Mouse (Mus musculus) stomach, postnatal 0 days (tissue): Measurements from ENCODE around the gene Pde10a. TPM values are rescaled to one million over a fixed set of nuclear protein-coding genes. Genes with fewer than 3 reads are reported as not detected.

Experiments
- ATAC-seq: fragments of 200-750 bp; cut with Nextera tagmentation; 2 replicates; pipeline ENCODE4 v1.8.0; 2017; ENCODE audit not compliant: low FRiP score, low TSS enrichment
- DNase-seq: peaks from one replicate; pipeline ENCODE4 v3.0.0-alpha.2; 2016; ENCODE audit warnings: low spot score
- H3K27ac ChIP-seq: fragments of 300-500 bp; sonication (generic); replicated peaks from 2 replicates; pipeline ENCODE4 v1.5.1; 2014; ENCODE audit warnings: mild to moderate bottlenecking, control low read depth
- H3K27me3 ChIP-seq: fragments of 300-500 bp; sonication (generic); 2 replicates; pipeline ENCODE4 v1.6.1; 2014; ENCODE audit warnings: low read length; ENCODE audit not compliant: control insufficient read depth, insufficient read depth
- H3K36me3 ChIP-seq: fragments of 300-500 bp; sonication (generic); 2 replicates; pipeline ENCODE4 v1.6.1; 2014; ENCODE audit warnings: low read length, mixed read lengths; ENCODE audit not compliant: control insufficient read depth, insufficient read depth
- H3K4me1 ChIP-seq: fragments of 300-500 bp; sonication (generic); replicated peaks from 2 replicates; pipeline ENCODE4 v1.6.1; 2014; ENCODE audit warnings: antibody characterized with exemption; ENCODE audit not compliant: control insufficient read depth, insufficient read depth
- H3K4me2 ChIP-seq: fragments of 300-500 bp; sonication (generic); replicated peaks from 2 replicates; pipeline ENCODE4 v1.6.1; 2014; ENCODE audit warnings: low read depth, mild to moderate bottlenecking, control low read depth, moderate library complexity
- H3K4me3 ChIP-seq: fragments of 300-500 bp; sonication (generic); 2 replicates; pipeline ENCODE4 v1.5.1; 2014; ENCODE audit warnings: low read depth, low read length, control low read depth
- H3K9ac ChIP-seq: fragments of 300-500 bp; sonication (generic); 2 replicates; pipeline ENCODE4 v1.6.1; 2014; ENCODE audit warnings: mild to moderate bottlenecking, low read length, control low read depth, mixed read lengths
- H3K9me3 ChIP-seq: fragments of 300-500 bp; sonication (generic); 2 replicates; pipeline ENCODE4 v1.6.1; 2016; ENCODE audit warnings: low read length; ENCODE audit not compliant: control insufficient read depth
- CTCF ChIP-seq: IDR thresholded peaks from 2 replicates; pipeline ENCODE4 v1.5.1; 2016; ENCODE audit warnings: antibody characterized with exemption, low read depth, mild to moderate bottlenecking, moderate library complexity
- EP300 ChIP-seq: optimal IDR thresholded peaks from 2 replicates; pipeline ENCODE3; 2016; ENCODE audit warnings: antibody characterized with exemption
- WGBS: fragments of 180-500 bp; shearing (Covaris S2); extraction: QIAGEN DNeasy Blood & Tissue Kit; methylation state at CpG from one replicate; pipeline ENCODE4 v1.1.7; 2014; 5-methylcytosine and 5-hydroxymethylcytosine counted together
- polyA plus RNA-seq: library from polyadenylated mRNA; unstranded; fragments of >200 nt; fragmentation: Nextera tagmentation; extraction: Ambion mirVana; gene quantifications from 2 replicates; pipeline ENCODE4 v1.2.1, GENCODE M21; 2015

Pde10a gene
- polyA plus RNA-seq, 1 experiment from 2014 or later, result 0.69 TPM

DNA sequence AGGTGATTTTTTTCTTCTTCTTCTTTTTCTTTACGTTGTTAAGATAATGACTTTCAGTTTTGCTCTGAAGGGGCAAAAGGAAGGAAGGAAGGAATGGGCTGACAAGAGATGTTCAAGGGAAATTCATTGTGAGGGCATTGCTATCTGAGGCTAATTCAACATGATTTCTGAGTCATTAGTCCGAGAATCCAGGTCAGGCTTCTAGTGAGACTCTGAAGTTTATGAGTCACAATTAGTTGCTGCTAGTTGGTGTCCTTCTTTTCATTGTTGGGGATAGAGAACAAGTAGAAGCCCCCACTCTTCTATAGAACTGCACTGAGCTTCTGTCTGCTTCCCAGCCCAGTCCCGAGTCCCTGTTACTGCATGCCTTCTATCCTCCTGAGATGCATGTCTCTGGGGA, 116.3 kb downstream of the Pde10a start:
- no peaks in the 10 kb centered on the region for H3K27me3 ChIP-seq
- TF ChIP-seq CTCF (no peak), EP300 (no peak)
- H3K9me3 ChIP-seq, result no peaks in the 10 kb centered on the region
- H3K9ac ChIP-seq, result no peak overlapping the region
- H3K4me2 ChIP-seq, result no peak overlapping the region
- WGBS, result 56% methylated on average over 3 of the region's 3 CpGs
- ATAC-seq (no peak), DNase-seq (no peak)
- H3K4me3 ChIP-seq, result no peak overlapping the region
- no peaks in the 10 kb centered on the region for H3K36me3 ChIP-seq
- H3K4me1 ChIP-seq, result no peaks in the 10 kb centered on the region
- H3K27ac ChIP-seq, result no peak overlapping the region

- no peak for ATAC-seq
- Histone ChIP-seq H3K4me2 (no peak overlapping the region), H3K27ac (no peak overlapping the region), H3K27me3 (no peaks in the 10 kb centered on the region), H3K4me3 (no peak overlapping the region), H3K36me3 (no peaks in the 10 kb centered on the region), H3K4me1 (no peaks in the 10 kb centered on the region), H3K9ac (no peak overlapping the region), H3K9me3 (no peaks in the 10 kb centered on the region)
- no peak for TF ChIP-seq EP300
- no peak for TF ChIP-seq CTCF
- WGBS, result 57% methylated on average over 3 of the region's 3 CpGs
- no peak for DNase-seq
Observed at GRCm38 (mm10) chr17:8642356-8642755, 117.2 kb downstream of the Pde10a start.

DNA sequence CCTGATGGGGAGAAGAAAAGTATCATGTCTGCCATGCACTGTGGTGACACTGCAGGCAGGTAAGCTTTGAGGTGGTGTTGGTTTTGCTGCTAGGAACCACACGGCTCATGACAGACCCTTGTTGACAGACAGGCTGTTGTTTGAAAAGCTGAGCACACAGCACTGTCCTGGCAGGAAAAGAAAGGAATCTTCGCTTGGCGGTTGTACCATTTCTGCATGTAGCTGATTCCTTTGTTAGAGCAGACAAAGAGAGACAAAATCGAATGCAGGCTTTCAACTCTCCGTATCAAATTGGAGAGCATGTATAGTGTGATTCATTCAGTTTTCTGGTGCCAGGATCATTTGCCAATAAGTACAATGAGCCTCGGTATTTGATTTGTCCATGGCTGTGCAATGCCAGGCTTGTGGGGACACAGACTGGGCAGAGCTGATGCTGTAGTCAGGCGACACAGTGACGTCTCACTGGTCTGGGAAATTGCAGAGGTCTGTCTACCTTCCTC, 122.2 kb downstream of the Pde10a start:
- TF ChIP-seq EP300 (no peak), CTCF (no peak)
- Histone ChIP-seq H3K9ac (no peak overlapping the region), H3K27ac (no peak overlapping the region), H3K27me3 (no peaks in the 10 kb centered on the region), H3K4me3 (no peak overlapping the region), H3K4me1 (no peaks in the 10 kb centered on the region), H3K4me2 (no peak overlapping the region), H3K9me3 (no peaks in the 10 kb centered on the region), H3K36me3 (no peaks in the 10 kb centered on the region)
- WGBS, result 39% methylated on average over 8 of the region's 8 CpGs
- DNase-seq, result no peak
- ATAC-seq, result no peak

- Histone ChIP-seq H3K9ac (no peak overlapping the region), H3K4me3 (no peak overlapping the region), H3K36me3 (no peaks in the 10 kb centered on the region), H3K9me3 (no peaks in the 10 kb centered on the region), H3K4me2 (no peak overlapping the region), H3K27me3 (no peaks in the 10 kb centered on the region), H3K27ac (no peak overlapping the region), H3K4me1 (no peaks in the 10 kb centered on the region)
- TF ChIP-seq CTCF, result no peak
- no peak for TF ChIP-seq EP300
- DNase-seq (no peak), ATAC-seq (no peak)
- WGBS, result 39% methylated on average over 3 of the region's 3 CpGs
Observed at GRCm38 (mm10) chr17:8648310-8648709, 123.1 kb downstream of the Pde10a start.

GRCm38 (mm10) chr17:8652681-8653262, 127.6 kb downstream of the Pde10a start:
- ATAC-seq, result peak; percentile 84

DNA sequence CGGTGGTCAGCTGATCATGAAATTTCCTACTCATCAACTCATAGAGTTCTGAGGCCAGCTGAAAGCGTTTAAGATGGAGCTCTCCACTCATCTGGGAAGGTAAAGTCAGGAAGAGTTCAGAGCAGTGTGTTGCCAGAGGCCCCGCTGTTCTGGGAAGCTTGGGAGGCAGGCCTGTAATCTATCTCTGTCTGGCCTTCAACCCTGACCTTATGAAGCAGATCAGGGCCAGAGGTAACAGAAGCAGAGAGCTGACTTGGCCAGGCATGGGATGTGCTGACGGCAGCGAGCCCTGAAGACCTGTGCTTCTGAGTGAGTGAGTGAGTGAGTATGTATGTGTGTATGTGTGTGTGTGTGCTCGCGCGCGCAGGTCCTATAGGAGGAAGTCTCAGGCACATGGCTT, 132.5 kb downstream of the Pde10a start:
- Histone ChIP-seq H3K36me3 (no peaks in the 10 kb centered on the region), H3K9me3 (no peaks in the 10 kb centered on the region), H3K4me2 (no peak overlapping the region), H3K9ac (no peak overlapping the region), H3K27ac (no peak overlapping the region), H3K27me3 (no peaks in the 10 kb centered on the region), H3K4me3 (no peak overlapping the region), H3K4me1 (no peaks in the 10 kb centered on the region)
- ATAC-seq (0 out of 2 replicates have a peak, but pooled peaks have one; percentile 43), DNase-seq (no peak)
- TF ChIP-seq EP300 (no peak), CTCF (no peak)
- 62% methylated on average over 9 of the region's 9 CpGs for WGBS

More at GRCm38 (mm10) chr17:8652681-8653262, 127.6 kb downstream of the Pde10a start:
- TF ChIP-seq EP300 (no peak), CTCF (no peak)
- peak; percentile 29 for DNase-seq
- no peak overlapping the region for H3K4me2 ChIP-seq
- H3K9ac ChIP-seq, result no peak overlapping the region
- no peaks in the 10 kb centered on the region for H3K4me1 ChIP-seq
- WGBS, result 51% methylated on average over 3 of the region's 3 CpGs
- H3K27ac ChIP-seq, result 0 out of 2 replicates have a peak overlapping the region, but pooled peaks have one; percentile 35
- H3K4me3 ChIP-seq, result no peak overlapping the region
- H3K36me3 ChIP-seq, result no peaks in the 10 kb centered on the region
- no peaks in the 10 kb centered on the region for H3K27me3 ChIP-seq
- H3K9me3 ChIP-seq, result no peaks in the 10 kb centered on the region
